Mouse (Mus musculus): ENCODE results near the gene Top3b. TPM values are rescaled to one million over a fixed set of nuclear protein-coding genes. Genes with fewer than 3 reads are reported as not detected.

Top3b gene
- polyA plus RNA-seq, 1 experiment from 2014 or later, result 78.5 TPM

- Histone ChIP-seq H3K4me3 (no peak within 1 kb of the TSS), H3K27ac (replicated peaks) (no peak within 1 kb of the TSS), H3K4me1 (peaks cover 7% of the 10 kb centered on the region; the same call in 1 of the 2 replicates), H3K27me3 (replicated peaks; ENCODE audit: low read depth, poor library complexity, severe bottlenecking) (no peaks in the 10 kb centered on the region), H3K36me3 (replicated peaks) (no peaks in the 10 kb centered on the region), H3K9me3 (no peaks in the 10 kb centered on the region)
- no peak for DNase-seq (ENCODE audit: low spot score)
- WGBS, result 80% methylated on average over 2 of the region's 2 CpGs
These were observed 6.6 kb upstream of the Top3b start, which contains the start of gene Igll1 for GRCm38 (mm10) chr16:16863978-16864377. Gene Igll1 (minus strand): TSS chr16:16863985.

- Histone ChIP-seq H3K36me3 (replicated peaks) (no peaks in the 10 kb centered on the region), H3K9me3 (no peaks in the 10 kb centered on the region), H3K27me3 (replicated peaks; ENCODE audit: low read depth, poor library complexity, severe bottlenecking) (no peaks in the 10 kb centered on the region), H3K4me3 (no peak overlapping the region), H3K27ac (replicated peaks) (no peak overlapping the region), H3K4me1 (peaks cover 7% of the 10 kb centered on the region; the same call in 1 of the 2 replicates)
- no peak for DNase-seq (ENCODE audit: low spot score)
These were observed 5.3 kb upstream of the Top3b start for GRCm38 (mm10) chr16:16865217-16865616.

GRCm38 (mm10) chr16:16865696-16866561 is 4.6 kb upstream of the Top3b start:
- DNase-seq (ENCODE audit: low spot score), result peak; percentile 37

GRCm38 (mm10) chr16:16870241-16870616 is 307 bp upstream of the Top3b start:
- H3K27ac ChIP-seq (replicated peaks), result peak overlapping the region; percentile 95
- peaks cover 17% of the 10 kb centered on the region for H3K4me1 ChIP-seq
- H3K27me3 ChIP-seq (replicated peaks; ENCODE audit: low read depth, poor library complexity, severe bottlenecking), result no peaks in the 10 kb centered on the region
- 34% methylated on average over 7 of the region's 7 CpGs for whole genome bisulfite sequencing
- peaks cover 6% of the 10 kb centered on the region for H3K36me3 ChIP-seq (replicated peaks)
- peak overlapping the region; percentile 83 for H3K4me3 ChIP-seq
- no peaks in the 10 kb centered on the region for H3K9me3 ChIP-seq
- peak; percentile 15 for DNase-seq (ENCODE audit: low spot score)

More at GRCm38 (mm10) chr16:16865696-16866561, 4.6 kb upstream of the Top3b start:
- WGBS, result 46% methylated on average over 5 of the region's 5 CpGs
- H3K27ac ChIP-seq (replicated peaks), result no peak overlapping the region
- no peaks in the 10 kb centered on the region for H3K27me3 ChIP-seq (replicated peaks; ENCODE audit: low read depth, poor library complexity, severe bottlenecking)
- no peak overlapping the region for H3K4me3 ChIP-seq
- H3K36me3 ChIP-seq (replicated peaks), result no peaks in the 10 kb centered on the region
- H3K9me3 ChIP-seq, result no peaks in the 10 kb centered on the region
- peaks cover 7% of the 10 kb centered on the region; the same call in 1 of the 2 replicates for H3K4me1 ChIP-seq

- Histone ChIP-seq H3K27ac (replicated peaks) (no peak overlapping the region), H3K9me3 (peaks cover 9% of the 10 kb centered on the region; the same call in 1 of the 2 replicates), H3K27me3 (replicated peaks; ENCODE audit: low read depth, poor library complexity, severe bottlenecking) (no peaks in the 10 kb centered on the region), H3K4me1 (no peaks in the 10 kb centered on the region), H3K36me3 (replicated peaks) (peaks cover 94% of the 10 kb centered on the region), H3K4me3 (no peak overlapping the region)
- no peak for DNase-seq (ENCODE audit: low spot score)
- WGBS, result 92% methylated on average over 5 of the region's 5 CpGs
These were observed 8.5 kb downstream of the Top3b start for GRCm38 (mm10) chr16:16879025-16879424.

- Histone ChIP-seq H3K27me3 (replicated peaks; ENCODE audit: low read depth, poor library complexity, severe bottlenecking) (no peaks in the 10 kb centered on the region), H3K9me3 (no peaks in the 10 kb centered on the region), H3K36me3 (replicated peaks) (peaks cover 100% of the 10 kb centered on the region), H3K4me1 (no peaks in the 10 kb centered on the region), H3K4me3 (no peak overlapping the region), H3K27ac (replicated peaks) (no peak overlapping the region)
- WGBS, result 93% methylated on average over 1 of the region's 1 CpGs
- DNase-seq (ENCODE audit: low spot score), result no peak
These were observed 17.8 kb downstream of the Top3b start for GRCm38 (mm10) chr16:16888341-16888740.

- 90% methylated on average over 7 of the region's 7 CpGs for WGBS
- H3K36me3 ChIP-seq (replicated peaks), result peaks cover 71% of the 10 kb centered on the region
These were observed 21.8 kb downstream of the Top3b start for GRCm38 (mm10) chr16:16892366-16892765.

GRCm38 (mm10) chr16:16896015-16896381 is 25.5 kb downstream of the Top3b start:
- H3K27me3 ChIP-seq (replicated peaks; ENCODE audit: low read depth, poor library complexity, severe bottlenecking), result no peaks in the 10 kb centered on the region
- H3K9me3 ChIP-seq, result no peaks in the 10 kb centered on the region
- peaks cover 40% of the 10 kb centered on the region for H3K36me3 ChIP-seq (replicated peaks)
- peaks cover 20% of the 10 kb centered on the region for H3K4me1 ChIP-seq
- H3K27ac ChIP-seq (replicated peaks), result peak overlapping the region; percentile 85
- no peak for DNase-seq (ENCODE audit: low spot score)
- WGBS, result 25% methylated on average over 4 of the region's 4 CpGs
- peak overlapping the region; percentile 79; the same call in 1 of the 2 replicates for H3K4me3 ChIP-seq

More at GRCm38 (mm10) chr16:16892366-16892765, 21.8 kb downstream of the Top3b start:
- H3K27me3 ChIP-seq (replicated peaks; ENCODE audit: low read depth, poor library complexity, severe bottlenecking), result no peaks in the 10 kb centered on the region
- H3K27ac ChIP-seq (replicated peaks), result no peak overlapping the region
- peaks cover 14% of the 10 kb centered on the region for H3K4me1 ChIP-seq
- no peak for DNase-seq (ENCODE audit: low spot score)
- no peak overlapping the region for H3K4me3 ChIP-seq
- H3K9me3 ChIP-seq, result no peaks in the 10 kb centered on the region

- Histone ChIP-seq H3K36me3 (replicated peaks) (peaks cover 35% of the 10 kb centered on the region), H3K4me3 (peak within 1 kb of the TSS; percentile 79), H3K9me3 (no peaks in the 10 kb centered on the region), H3K4me1 (peaks cover 20% of the 10 kb centered on the region), H3K27ac (replicated peaks) (peak within 1 kb of the TSS; percentile 85), H3K27me3 (replicated peaks; ENCODE audit: low read depth, poor library complexity, severe bottlenecking) (no peaks in the 10 kb centered on the region)
- DNase-seq (ENCODE audit: low spot score), result peak; percentile 96
- WGBS, result under 1% methylated on average over 29 of the region's 29 CpGs
These were observed 26.0 kb downstream of the Top3b start, which contains the start of gene Ppm1f for GRCm38 (mm10) chr16:16896382-16897055. Gene Ppm1f (plus strand): TSS chr16:16896469.

GRCm38 (mm10) chr16:16897056-16897584 is 26.6 kb downstream of the Top3b start:
- Histone ChIP-seq H3K27ac (replicated peaks) (peak overlapping the region; percentile 85), H3K4me1 (peaks cover 20% of the 10 kb centered on the region), H3K27me3 (replicated peaks; ENCODE audit: low read depth, poor library complexity, severe bottlenecking) (no peaks in the 10 kb centered on the region), H3K36me3 (replicated peaks) (peaks cover 31% of the 10 kb centered on the region), H3K4me3 (peak overlapping the region; percentile 79), H3K9me3 (no peaks in the 10 kb centered on the region)
- no peak for DNase-seq (ENCODE audit: low spot score)
- WGBS, result 32% methylated on average over 10 of the region's 10 CpGs

GRCm38 (mm10) chr16:16902329-16902728 is 31.8 kb downstream of the Top3b start:
- no peak for DNase-seq (ENCODE audit: low spot score)
- peaks cover 6% of the 10 kb centered on the region for H3K4me1 ChIP-seq
- WGBS, result 86% methylated on average over 4 of the region's 4 CpGs

GRCm38 (mm10) chr16:16903188-16903587 is 32.7 kb downstream of the Top3b start:
- no peak for DNase-seq (ENCODE audit: low spot score)

More at GRCm38 (mm10) chr16:16902329-16902728, 31.8 kb downstream of the Top3b start:
- Histone ChIP-seq H3K27me3 (replicated peaks; ENCODE audit: low read depth, poor library complexity, severe bottlenecking) (no peaks in the 10 kb centered on the region), H3K36me3 (replicated peaks) (peaks cover 54% of the 10 kb centered on the region), H3K9me3 (no peaks in the 10 kb centered on the region), H3K27ac (replicated peaks) (no peak overlapping the region), H3K4me3 (no peak overlapping the region)

More at GRCm38 (mm10) chr16:16903188-16903587, 32.7 kb downstream of the Top3b start:
- Histone ChIP-seq H3K4me3 (no peak overlapping the region), H3K9me3 (no peaks in the 10 kb centered on the region), H3K27ac (replicated peaks) (no peak overlapping the region), H3K27me3 (replicated peaks; ENCODE audit: low read depth, poor library complexity, severe bottlenecking) (no peaks in the 10 kb centered on the region), H3K4me1 (no peaks in the 10 kb centered on the region), H3K36me3 (replicated peaks) (peaks cover 62% of the 10 kb centered on the region)
- WGBS, result 89% methylated on average over 5 of the region's 5 CpGs

All from embryonic facial prominence, embryonic 10.5 days (tissue).